Mouse (Mus musculus) midbrain, embryonic 14.5 days (tissue): ENCODE results near the gene Tspan2. TPM values are rescaled to one million over a fixed set of nuclear protein-coding genes. Genes with fewer than 3 reads are reported as not detected.

Experiments
- ATAC-seq: fragments of 200-750 bp; cut with Nextera tagmentation; 2 replicates; pipeline ENCODE4 v1.8.0; 2017; ENCODE audit warnings: moderate number of reproducible peaks, moderate library complexity; ENCODE audit not compliant: low FRiP score, low TSS enrichment
- DNase-seq: peaks from one replicate; pipeline ENCODE4 v3.0.0-alpha.2; 2015
- H3K27ac ChIP-seq: fragments of 300-500 bp; sonication (generic); replicated peaks from 2 replicates; pipeline ENCODE4 v1.5.1; 2014; ENCODE audit warnings: mild to moderate bottlenecking, low read depth, low read length, moderate library complexity
- H3K27me3 ChIP-seq: fragments of 300-500 bp; sonication (generic); 2 replicates; pipeline ENCODE4 v1.6.1; 2014; ENCODE audit warnings: low read length, control low read depth, mixed read lengths; ENCODE audit not compliant: control insufficient read depth, insufficient read depth
- H3K36me3 ChIP-seq: fragments of 300-500 bp; sonication (generic); 2 replicates; pipeline ENCODE4 v1.6.1; 2014; ENCODE audit warnings: low read length, control low read depth; ENCODE audit not compliant: control insufficient read depth, insufficient read depth
- H3K4me1 ChIP-seq: fragments of 300-500 bp; sonication (generic); 2 replicates; pipeline ENCODE4 v1.6.1; 2014; ENCODE audit warnings: mild to moderate bottlenecking, antibody characterized with exemption, low read length, control low read depth; ENCODE audit not compliant: control insufficient read depth, insufficient read depth
- H3K4me2 ChIP-seq: fragments of 300-500 bp; sonication (generic); 2 replicates; pipeline ENCODE4 v1.6.1; 2014; ENCODE audit warnings: mild to moderate bottlenecking, low read length, moderate library complexity
- H3K4me3 ChIP-seq: fragments of 300-500 bp; sonication (generic); replicated peaks from 2 replicates; pipeline ENCODE4 v1.5.1; 2014; ENCODE audit warnings: low read depth, low read length
- H3K9ac ChIP-seq: fragments of 300-500 bp; sonication (generic); replicated peaks from 2 replicates; pipeline ENCODE4 v1.6.1; 2014; ENCODE audit warnings: mild to moderate bottlenecking, low read length, moderate library complexity
- H3K9me3 ChIP-seq: fragments of 300-500 bp; sonication (generic); 2 replicates; pipeline ENCODE4 v1.6.1; 2016; ENCODE audit warnings: low read length, control low read depth, mixed read lengths; ENCODE audit not compliant: control insufficient read depth
- WGBS: fragments of 180-500 bp; shearing (Covaris S2); extraction: QIAGEN DNeasy Blood & Tissue Kit; methylation state at CpG from one replicate; pipeline ENCODE4 v1.1.7; 2014; 5-methylcytosine and 5-hydroxymethylcytosine counted together
- polyA plus RNA-seq: library from polyadenylated mRNA; unstranded; fragments of >200 nt; fragmentation: Nextera tagmentation; extraction: Ambion mirVana; gene quantifications from 2 replicates; pipeline ENCODE4 v1.2.1, GENCODE M21; 2014

Tspan2 gene
- polyA plus RNA-seq, 1 experiment from 2014 or later = 10.4 TPM

- H3K9ac ChIP-seq = no peak overlapping the region
- peaks cover 7% of the 10 kb centered on the region; the same call in 1 of the 2 replicates for H3K4me1 ChIP-seq
- H3K4me2 ChIP-seq = no peak overlapping the region
- no peaks in the 10 kb centered on the region for H3K9me3 ChIP-seq
- ATAC-seq = no peak
- H3K27ac ChIP-seq = no peak overlapping the region
- peaks cover 32% of the 10 kb centered on the region for H3K36me3 ChIP-seq
- no peak for DNase-seq
- H3K27me3 ChIP-seq = no peaks in the 10 kb centered on the region
- 75% methylated on average over 7 of the region's 7 CpGs for WGBS
- H3K4me3 ChIP-seq = no peak overlapping the region
These were observed 30.5 kb downstream of the Tspan2 start for GRCm38 (mm10) chr3:102764850-102765249.

- Histone ChIP-seq H3K9me3 (no peaks in the 10 kb centered on the region), H3K9ac (no peak overlapping the region), H3K27me3 (no peaks in the 10 kb centered on the region), H3K27ac (no peak overlapping the region), H3K4me1 (no peaks in the 10 kb centered on the region), H3K4me3 (no peak overlapping the region), H3K36me3 (peaks cover 3% of the 10 kb centered on the region; the same call in 1 of the 2 replicates), H3K4me2 (no peak overlapping the region)
- DNase-seq (no peak), ATAC-seq (no peak)
- WGBS = 88% methylated on average over 4 of the region's 4 CpGs
These were observed 38.7 kb downstream of the Tspan2 start for GRCm38 (mm10) chr3:102773018-102773417.

- WGBS = 85% methylated on average over 2 of the region's 2 CpGs
- DNase-seq (no peak), ATAC-seq (no peak)
- Histone ChIP-seq H3K4me2 (no peak within 1 kb of the TSS), H3K4me1 (no peaks in the 10 kb centered on the region), H3K27ac (no peak within 1 kb of the TSS), H3K9ac (no peak within 1 kb of the TSS), H3K4me3 (no peak within 1 kb of the TSS), H3K36me3 (no peaks in the 10 kb centered on the region), H3K9me3 (no peaks in the 10 kb centered on the region), H3K27me3 (no peaks in the 10 kb centered on the region)
These were observed 48.3 kb downstream of the Tspan2 start, which contains the start of gene Tshb for GRCm38 (mm10) chr3:102782618-102783017. TSS of gene Tshb (minus strand) at chr3:102782718.

DNA sequence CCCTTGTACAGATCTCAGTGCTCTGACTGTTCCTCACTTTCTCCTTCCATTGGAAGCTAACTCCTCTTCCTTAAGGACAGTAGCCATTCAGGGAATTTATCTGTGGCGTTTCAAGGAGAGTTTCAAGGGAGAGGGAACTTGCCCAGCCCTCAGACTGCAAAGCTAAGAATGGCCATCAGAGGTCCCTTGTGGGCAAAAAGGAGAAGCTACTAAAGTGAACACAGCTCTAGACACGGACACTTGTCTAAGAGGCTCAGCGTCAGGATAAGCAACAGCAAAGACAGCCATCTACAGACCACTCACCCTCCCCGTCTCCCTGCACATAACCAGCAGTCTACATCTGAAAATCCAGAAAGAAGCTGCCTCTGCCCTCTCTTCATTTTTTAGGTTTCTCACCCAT, 53.0 kb downstream of the Tspan2 start:
- ATAC-seq (no peak), DNase-seq (peak; percentile 13)
- no peaks in the 10 kb centered on the region for H3K9me3 ChIP-seq
- H3K4me3 ChIP-seq = no peak overlapping the region
- H3K4me2 ChIP-seq = no peak overlapping the region
- 34% methylated on average over 4 of the region's 4 CpGs for WGBS
- H3K36me3 ChIP-seq = no peaks in the 10 kb centered on the region
- no peaks in the 10 kb centered on the region for H3K4me1 ChIP-seq
- H3K27ac ChIP-seq = no peak overlapping the region
- H3K9ac ChIP-seq = no peak overlapping the region
- H3K27me3 ChIP-seq = no peaks in the 10 kb centered on the region

DNA sequence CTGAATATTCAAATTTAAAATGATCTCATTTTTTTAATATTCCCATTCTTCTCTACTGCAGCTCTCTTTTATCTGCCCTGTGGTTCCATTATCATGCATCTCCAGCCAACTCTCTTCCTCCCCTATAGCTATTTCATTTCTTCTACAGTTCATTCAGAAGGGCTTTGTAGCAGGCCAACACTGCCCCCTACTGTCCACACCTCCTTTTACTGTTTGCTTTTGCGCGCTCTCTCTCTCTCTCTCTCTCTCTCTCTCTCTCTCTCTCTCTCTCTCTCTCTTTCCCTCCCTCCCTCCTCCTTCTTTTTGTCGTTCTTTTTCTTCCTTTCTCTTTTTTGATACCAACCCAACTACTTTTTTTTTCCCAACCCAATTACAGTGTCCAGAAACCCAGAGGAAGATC, 69.6 kb downstream of the Tspan2 start:
- Histone ChIP-seq H3K36me3 (no peaks in the 10 kb centered on the region), H3K4me1 (no peaks in the 10 kb centered on the region), H3K4me2 (no peak overlapping the region), H3K9ac (no peak overlapping the region), H3K4me3 (no peak overlapping the region), H3K9me3 (no peaks in the 10 kb centered on the region), H3K27me3 (no peaks in the 10 kb centered on the region), H3K27ac (no peak overlapping the region)
- WGBS = 14% methylated on average over 3 of the region's 3 CpGs
- peak; percentile 87 for DNase-seq
- ATAC-seq = no peak

- H3K4me1 ChIP-seq = no peaks in the 10 kb centered on the region
- H3K9me3 ChIP-seq = no peaks in the 10 kb centered on the region
- H3K36me3 ChIP-seq = no peaks in the 10 kb centered on the region
- WGBS = 58% methylated on average over 1 of the region's 1 CpGs
- H3K27me3 ChIP-seq = no peaks in the 10 kb centered on the region
- no peak overlapping the region for H3K4me2 ChIP-seq
- DNase-seq (peak; percentile 4), ATAC-seq (no peak)
- H3K4me3 ChIP-seq = no peak overlapping the region
- H3K27ac ChIP-seq = no peak overlapping the region
- H3K9ac ChIP-seq = no peak overlapping the region
These were observed 108.1 kb downstream of the Tspan2 start for GRCm38 (mm10) chr3:102842386-102842785.

GRCm38 (mm10) chr3:102848661-102849060, 114.3 kb downstream of the Tspan2 start:
- Histone ChIP-seq H3K27ac (no peak overlapping the region), H3K27me3 (no peaks in the 10 kb centered on the region), H3K9me3 (no peaks in the 10 kb centered on the region), H3K36me3 (no peaks in the 10 kb centered on the region), H3K4me3 (no peak overlapping the region), H3K9ac (no peak overlapping the region), H3K4me2 (no peak overlapping the region), H3K4me1 (no peaks in the 10 kb centered on the region)
- DNase-seq = no peak
- ATAC-seq = no peak

Other genes with a start within 250 kb of the Tspan2 start
- gene Tshb, start 48.2 kb downstream of the Tspan2 start, polyA plus RNA-seq = 0.32 and 0.72 TPM in 2 replicates
- gene Sycp1, start 201.6 kb downstream of the Tspan2 start, polyA plus RNA-seq = not detected in 2 replicates
- 0.07 TPM in 2 replicates for gene Nr1h5, start 229.6 kb downstream of the Tspan2 start, polyA plus RNA-seq